Mouse (Mus musculus): Measurements from ENCODE around the gene Mns1. TPM values are rescaled to one million over a fixed set of nuclear protein-coding genes. Genes with fewer than 3 reads are reported as not detected.
"Not testable (repeated sequence)": the region's sequence is repeated elsewhere in the genome, so short reads cannot be mapped to it uniquely, and the experiment has no call there.

The Mns1 gene
- polyA plus RNA-seq (2015; fragmentation: Nextera tagmentation; extraction: Ambion mirVana) = 33.3 and 33.6 TPM in 2 replicates

DNA sequence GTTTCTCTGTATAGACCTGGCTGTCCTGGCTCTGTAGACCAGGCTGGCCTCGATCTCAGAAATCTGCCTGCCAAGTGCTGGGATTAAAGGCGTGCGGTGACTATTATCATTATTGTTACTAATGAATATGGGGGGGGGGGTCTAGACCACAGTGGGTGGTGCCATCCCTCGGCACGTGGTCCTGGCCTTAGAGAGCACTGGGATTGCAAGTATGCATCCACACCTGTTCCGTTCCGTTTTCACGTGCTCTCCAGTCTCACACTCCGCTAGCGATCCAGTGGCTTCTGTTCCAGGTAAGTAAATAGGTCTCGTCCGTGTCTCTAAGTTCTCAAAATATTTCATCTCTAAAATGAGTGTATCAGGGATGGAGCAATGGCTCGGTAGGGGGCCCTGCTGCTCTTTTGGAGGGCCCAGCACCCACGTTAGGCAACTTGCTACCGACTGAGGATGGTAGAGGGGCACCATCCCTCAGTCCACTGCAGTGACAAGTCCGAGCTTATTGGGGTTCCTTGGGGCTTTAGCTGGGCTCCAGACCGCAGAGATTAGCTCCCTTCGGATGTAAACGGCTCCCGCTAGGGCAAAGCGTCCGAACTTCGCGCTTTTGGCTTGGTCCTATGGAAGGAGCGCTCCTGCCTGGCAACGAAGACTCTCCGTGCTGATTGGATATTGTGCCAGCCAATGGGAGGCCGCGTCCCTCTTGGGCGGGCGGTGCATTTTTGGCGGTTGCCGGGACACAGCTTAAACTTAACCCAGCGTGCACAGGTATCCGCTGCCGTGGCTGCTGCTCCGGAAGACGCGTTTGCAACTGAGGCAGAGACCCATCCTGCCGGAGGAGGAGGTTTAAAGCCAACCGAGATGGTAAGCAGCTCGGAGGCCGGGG is at the start of gene Mns1:
Gene Mns1, plus strand, starts transcription at position 190 of the 880 bp plus-strand sequence.
- Histone ChIP-seq H3K9me3 (replicated peaks) (no peaks in the 10 kb centered on the region), H3K4me3 (replicated peaks) (peak within 1 kb of the TSS; percentile 73), H3K4me1 (peaks cover 13% of the 10 kb centered on the region), H3K27ac (peak within 1 kb of the TSS; percentile 76), H3K36me3 (peaks cover 4% of the 10 kb centered on the region; the same call in 1 of the 2 replicates), H3K4me2 (peak within 1 kb of the TSS; percentile 92), H3K9ac (peak within 1 kb of the TSS; percentile 55), H3K27me3 (0 out of 2 replicates have a peak, but pooled peaks cover 3% of the 10 kb centered on the region)
- peak; percentile 99 for ATAC-seq (replicated peaks; ENCODE audit: low FRiP score)
- WGBS = 1% methylated on average over 43 of the region's 43 CpGs

DNA sequence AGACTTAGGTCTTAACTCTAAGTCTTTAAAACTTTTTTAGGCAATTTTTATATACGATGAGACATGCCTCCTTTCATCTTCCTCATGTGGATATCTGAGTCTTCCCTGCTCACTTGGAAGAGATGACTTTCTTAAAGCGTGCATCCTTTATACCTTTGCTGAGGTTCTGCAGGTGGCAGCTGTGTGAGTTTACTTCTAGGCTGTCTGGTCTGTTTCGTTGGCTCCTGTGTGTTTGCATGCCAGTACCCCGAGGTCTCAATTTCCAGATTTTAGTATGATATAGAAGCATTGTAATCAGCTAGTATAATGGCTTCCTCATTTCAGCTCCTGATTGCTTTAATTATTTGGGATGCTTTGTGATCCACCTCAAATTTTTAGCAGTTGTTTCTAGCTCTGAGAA is 48.9 kb upstream of the Mns1 start:
- H3K27me3 ChIP-seq = no peaks in the 10 kb centered on the region
- H3K4me3 ChIP-seq (replicated peaks) = no peak overlapping the region
- no peak overlapping the region for H3K4me2 ChIP-seq
- no peak overlapping the region for H3K9ac ChIP-seq
- H3K4me1 ChIP-seq = no peaks in the 10 kb centered on the region
- H3K36me3 ChIP-seq = no peaks in the 10 kb centered on the region
- 89% methylated on average over 4 of the region's 4 CpGs for WGBS
- H3K27ac ChIP-seq = no peak overlapping the region
- no peak for ATAC-seq (replicated peaks; ENCODE audit: low FRiP score)
- no peaks in the 10 kb centered on the region for H3K9me3 ChIP-seq (replicated peaks)

DNA sequence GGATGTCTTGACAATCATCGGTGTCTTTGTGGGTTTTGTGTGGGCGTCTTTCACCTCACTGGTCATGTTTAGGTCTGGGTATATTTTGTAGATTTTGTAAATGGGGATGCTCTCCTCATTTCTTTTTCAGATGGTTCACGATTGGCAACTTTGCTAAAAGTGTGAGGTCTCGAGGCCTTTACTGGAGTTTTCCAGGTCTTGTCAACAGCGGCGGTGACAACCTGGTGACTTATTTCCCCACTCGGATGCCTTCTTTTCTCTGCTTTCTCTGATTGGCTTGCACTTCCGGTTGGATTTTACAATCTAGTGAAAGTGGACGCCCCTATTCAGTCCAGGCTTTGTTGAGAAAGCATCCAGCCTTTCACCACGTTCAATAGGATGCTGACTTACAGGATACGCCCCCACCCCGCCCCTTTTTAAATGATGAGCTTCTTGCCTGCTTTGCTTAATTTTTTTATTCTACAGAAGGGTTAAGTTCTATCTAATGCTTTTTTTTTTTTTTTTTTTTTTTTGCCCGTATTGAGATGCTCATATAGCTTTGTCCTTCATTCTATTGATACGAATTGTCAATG is 48.3 kb upstream of the Mns1 start:
- Histone ChIP-seq H3K9me3 (replicated peaks) (no peaks in the 10 kb centered on the region), H3K4me1 (no peaks in the 10 kb centered on the region), H3K36me3 (no peaks in the 10 kb centered on the region), H3K9ac (no peak overlapping the region), H3K4me2 (no peak overlapping the region), H3K27ac (no peak overlapping the region), H3K27me3 (no peaks in the 10 kb centered on the region), H3K4me3 (replicated peaks) (no peak overlapping the region)
- ATAC-seq (replicated peaks; ENCODE audit: low FRiP score) = no peak
- WGBS = 71% methylated on average over 14 of the region's 14 CpGs

DNA sequence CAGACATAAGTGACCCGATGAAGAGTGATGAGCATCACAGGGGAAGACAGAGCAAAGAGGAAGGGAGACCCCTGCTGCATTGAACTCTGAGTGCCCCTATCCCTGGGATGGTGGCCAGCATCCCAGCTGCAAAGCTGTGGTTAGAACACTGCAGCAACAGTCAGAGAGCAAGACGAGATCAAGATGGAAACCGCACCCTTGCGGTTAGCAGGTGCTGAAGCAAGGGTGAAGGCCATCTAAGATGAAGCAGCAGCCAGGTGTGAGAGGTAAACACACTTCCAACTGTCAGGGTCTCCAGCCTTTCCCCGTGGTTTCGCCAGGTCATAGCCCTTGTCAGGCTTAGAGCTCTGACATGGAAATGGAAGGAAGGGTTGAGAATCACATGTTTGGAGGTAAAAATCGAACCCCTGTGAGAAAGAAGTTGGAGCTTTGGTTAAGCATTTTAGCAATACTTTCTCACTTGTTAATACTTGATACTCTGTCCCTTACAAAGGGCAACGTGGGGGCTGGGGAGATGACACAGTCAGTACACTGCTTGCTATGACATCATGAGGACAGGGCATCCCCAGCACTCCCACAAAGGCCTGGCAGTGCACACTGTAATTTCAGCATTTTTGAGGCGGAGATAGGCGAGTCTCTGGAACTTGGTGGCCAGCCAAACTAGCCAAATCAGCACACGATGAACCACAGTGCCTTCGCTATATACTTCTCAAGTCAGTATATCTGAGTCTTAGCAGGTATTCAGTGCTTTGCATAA is 47.3 kb upstream of the Mns1 start:
- H3K27me3 ChIP-seq = no peaks in the 10 kb centered on the region
- H3K4me2 ChIP-seq = no peak overlapping the region
- no peak overlapping the region for H3K27ac ChIP-seq
- no peaks in the 10 kb centered on the region for H3K9me3 ChIP-seq (replicated peaks)
- no peak overlapping the region for H3K9ac ChIP-seq
- no peak for ATAC-seq (replicated peaks; ENCODE audit: low FRiP score)
- WGBS = 83% methylated on average over 12 of the region's 12 CpGs
- H3K4me3 ChIP-seq (replicated peaks) = no peak overlapping the region
- no peaks in the 10 kb centered on the region for H3K4me1 ChIP-seq
- H3K36me3 ChIP-seq = no peaks in the 10 kb centered on the region

DNA sequence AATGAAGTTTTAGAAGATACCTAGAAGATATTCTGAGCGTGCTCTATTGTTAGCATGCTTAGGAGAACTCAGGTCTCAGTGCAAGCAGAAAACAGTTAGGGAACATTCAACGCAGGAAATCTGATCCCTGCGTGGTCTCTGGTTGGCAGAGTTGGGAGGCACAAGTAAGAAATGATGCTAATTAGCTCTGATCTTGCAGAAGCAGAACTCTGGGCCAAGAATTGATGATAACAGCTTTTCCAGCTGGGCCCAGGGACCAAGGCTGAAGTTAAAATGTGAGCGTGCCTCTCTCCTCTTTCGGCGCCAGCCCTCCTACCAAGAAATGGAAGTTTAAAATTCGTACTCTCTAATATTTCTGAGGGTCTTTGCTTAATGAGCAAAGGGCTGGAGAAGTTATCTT is 45.1 kb upstream of the Mns1 start:
- WGBS = 76% methylated on average over 7 of the region's 7 CpGs
- Histone ChIP-seq H3K4me3 (replicated peaks) (no peak overlapping the region), H3K36me3 (no peaks in the 10 kb centered on the region), H3K27ac (no peak overlapping the region), H3K27me3 (no peaks in the 10 kb centered on the region), H3K4me2 (no peak overlapping the region), H3K4me1 (no peaks in the 10 kb centered on the region), H3K9me3 (replicated peaks) (no peaks in the 10 kb centered on the region), H3K9ac (no peak overlapping the region)
- ATAC-seq (replicated peaks; ENCODE audit: low FRiP score) = no peak

DNA sequence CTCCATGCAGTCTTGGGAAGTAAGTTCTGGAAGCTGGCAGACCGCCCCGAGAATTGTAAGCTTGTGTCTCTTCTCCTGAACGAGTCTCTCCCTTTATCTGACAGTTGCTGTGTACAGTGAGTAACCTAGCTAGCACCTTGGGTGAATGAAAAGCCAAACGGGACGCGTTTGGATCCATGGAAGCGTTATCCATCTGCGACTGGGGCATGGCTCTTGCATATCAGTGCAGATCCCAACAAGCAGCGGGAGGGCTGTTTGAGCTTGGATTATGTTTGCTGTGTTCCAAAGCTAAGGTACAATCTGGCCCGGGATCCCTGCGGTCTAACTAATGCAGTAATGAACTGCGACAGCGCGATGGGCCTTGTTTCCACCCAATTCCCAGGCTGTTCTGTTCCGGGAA is 44.6 kb upstream of the Mns1 start:
- H3K9ac ChIP-seq = no peak overlapping the region
- H3K27me3 ChIP-seq = no peaks in the 10 kb centered on the region
- 84% methylated on average over 15 of the region's 15 CpGs for WGBS
- H3K27ac ChIP-seq = no peak overlapping the region
- H3K4me1 ChIP-seq = no peaks in the 10 kb centered on the region
- no peak overlapping the region for H3K4me2 ChIP-seq
- H3K4me3 ChIP-seq (replicated peaks) = no peak overlapping the region
- no peaks in the 10 kb centered on the region for H3K9me3 ChIP-seq (replicated peaks)
- no peaks in the 10 kb centered on the region for H3K36me3 ChIP-seq
- ATAC-seq (replicated peaks; ENCODE audit: low FRiP score) = no peak

DNA sequence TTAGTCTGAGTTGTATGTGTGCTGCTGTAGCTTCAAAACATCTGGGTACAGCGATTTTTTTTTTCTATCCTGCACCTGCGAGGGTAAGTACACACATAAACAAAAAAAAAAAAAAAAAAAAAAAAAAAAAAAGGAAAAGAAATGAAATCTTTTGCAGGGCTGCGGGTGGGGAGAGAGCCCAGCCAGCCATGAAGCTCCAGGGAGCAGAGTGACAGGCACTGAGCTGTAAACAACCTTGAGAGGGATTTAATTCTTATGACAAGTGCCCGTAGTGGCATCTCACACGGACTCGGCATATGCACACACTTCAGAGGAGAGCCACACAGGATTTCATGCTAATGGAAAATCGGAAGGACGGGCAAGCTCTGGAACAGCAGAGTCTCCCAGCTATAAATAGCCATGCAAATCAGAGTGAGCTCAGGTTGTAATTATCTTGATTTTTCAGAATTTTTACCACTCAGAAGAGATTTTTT is 43.9 kb upstream of the Mns1 start:
- Histone ChIP-seq H3K4me1 (no peaks in the 10 kb centered on the region), H3K4me2 (no peak overlapping the region), H3K9me3 (replicated peaks) (no peaks in the 10 kb centered on the region), H3K27me3 (no peaks in the 10 kb centered on the region), H3K9ac (no peak overlapping the region), H3K4me3 (replicated peaks) (no peak overlapping the region), H3K36me3 (no peaks in the 10 kb centered on the region), H3K27ac (no peak overlapping the region)
- 50% methylated on average over 8 of the region's 8 CpGs for WGBS
- ATAC-seq (replicated peaks; ENCODE audit: low FRiP score) = no peak

DNA sequence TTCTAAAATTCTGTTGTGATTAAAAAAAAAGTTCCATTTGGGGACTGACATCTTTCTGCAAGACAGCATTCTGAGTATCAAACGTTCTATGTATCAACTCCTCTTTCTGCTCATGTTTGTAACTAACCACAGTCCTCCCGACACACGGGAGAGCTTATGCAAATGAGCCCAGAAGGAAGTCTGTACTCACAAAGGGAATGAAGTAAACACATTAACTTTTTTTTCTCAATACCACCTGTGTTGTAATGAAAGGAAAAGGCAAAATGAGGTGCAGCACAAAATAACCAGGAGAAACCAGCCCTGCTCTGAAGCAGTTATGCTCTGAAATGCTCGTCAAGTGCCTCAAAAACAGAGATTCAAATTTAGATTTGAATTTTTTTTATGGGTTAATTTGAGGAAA is 37.7 kb upstream of the Mns1 start:
- H3K9ac ChIP-seq = no peak overlapping the region
- H3K9me3 ChIP-seq (replicated peaks) = no peaks in the 10 kb centered on the region
- 43% methylated on average over 4 of the region's 4 CpGs for WGBS
- H3K4me2 ChIP-seq = no peak overlapping the region
- no peak for ATAC-seq (replicated peaks; ENCODE audit: low FRiP score)
- H3K4me3 ChIP-seq (replicated peaks) = no peak overlapping the region
- H3K4me1 ChIP-seq = no peaks in the 10 kb centered on the region
- H3K36me3 ChIP-seq = no peaks in the 10 kb centered on the region
- no peaks in the 10 kb centered on the region for H3K27me3 ChIP-seq
- no peak overlapping the region for H3K27ac ChIP-seq

DNA sequence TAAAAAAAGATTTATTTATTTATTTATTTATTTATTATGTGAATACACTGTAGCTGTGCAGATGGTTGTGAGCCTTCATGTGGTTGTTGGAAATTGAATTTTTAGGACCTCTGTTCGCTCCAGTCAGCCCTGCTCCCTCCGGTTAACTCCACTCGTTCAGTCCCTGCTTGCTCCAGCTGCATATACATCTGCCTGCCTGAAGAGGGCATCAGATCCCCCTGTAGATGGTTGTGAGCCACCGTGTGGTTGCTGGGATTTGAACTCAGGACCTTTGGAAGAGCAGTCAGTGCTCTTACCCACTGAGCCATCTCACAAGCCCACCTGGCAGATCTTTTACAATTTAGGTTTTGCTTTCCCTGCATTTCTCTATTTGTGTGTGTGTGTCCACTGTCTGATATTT is 36.0 kb upstream of the Mns1 start:
- H3K27me3 ChIP-seq; H3K27ac ChIP-seq; ATAC-seq (replicated peaks; ENCODE audit: low FRiP score); H3K4me1 ChIP-seq; H3K4me3 ChIP-seq (replicated peaks); H3K36me3 ChIP-seq; H3K9me3 ChIP-seq (replicated peaks); H3K4me2 ChIP-seq; H3K9ac ChIP-seq: not testable (repeated sequence)
- WGBS = 71% methylated on average over 4 of the region's 4 CpGs

DNA sequence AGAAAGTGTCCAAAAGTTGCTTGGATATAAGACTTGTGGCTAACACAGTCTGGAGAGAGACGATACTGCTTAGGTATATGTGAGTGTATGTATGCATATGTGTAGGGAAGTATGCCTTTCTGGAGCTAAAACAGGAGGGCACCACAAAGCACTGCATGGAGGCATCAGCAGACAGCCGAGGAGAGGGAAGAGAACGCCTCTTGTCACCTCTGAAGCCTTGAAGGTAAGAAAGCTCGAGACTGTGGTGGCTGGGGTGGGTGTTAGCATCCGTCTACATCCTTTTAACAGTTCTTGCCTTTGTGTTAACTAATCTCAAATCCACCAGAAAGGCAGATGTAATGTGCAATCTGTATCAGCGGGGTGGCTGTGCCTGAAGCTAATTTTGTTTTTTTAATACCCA is 34.4 kb upstream of the Mns1 start:
- 0 out of 2 replicates have a peak, but pooled peaks cover 3% of the 10 kb centered on the region for H3K4me1 ChIP-seq
- no peak overlapping the region for H3K4me3 ChIP-seq (replicated peaks)
- no peaks in the 10 kb centered on the region for H3K27me3 ChIP-seq
- no peak overlapping the region for H3K27ac ChIP-seq
- no peak for ATAC-seq (replicated peaks; ENCODE audit: low FRiP score)
- H3K9ac ChIP-seq = no peak overlapping the region
- H3K36me3 ChIP-seq = no peaks in the 10 kb centered on the region
- H3K4me2 ChIP-seq = no peak overlapping the region
- WGBS = 67% methylated on average over 6 of the region's 6 CpGs
- no peaks in the 10 kb centered on the region for H3K9me3 ChIP-seq (replicated peaks)

DNA sequence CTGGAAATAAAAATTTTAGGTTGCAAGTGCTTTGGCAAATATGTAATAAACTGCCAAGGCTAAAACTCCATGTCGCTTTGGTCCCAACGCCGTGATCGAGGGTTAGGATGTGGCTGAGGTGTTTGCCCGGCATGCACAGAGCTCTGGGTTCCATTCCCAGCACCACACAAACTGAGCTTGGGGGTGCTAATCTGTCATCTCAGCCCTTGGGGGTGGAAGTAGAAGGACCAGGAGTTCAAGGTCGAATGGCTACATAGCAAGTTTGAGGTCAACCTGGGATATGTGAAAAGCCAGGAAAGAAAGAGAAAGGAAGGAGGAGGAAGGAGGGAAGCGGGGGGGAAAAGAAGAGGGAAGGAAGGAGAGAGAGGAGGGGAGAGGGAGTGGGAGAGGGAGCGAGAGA is 33.4 kb upstream of the Mns1 start:
- Histone ChIP-seq H3K27ac (no peak overlapping the region), H3K36me3 (no peaks in the 10 kb centered on the region), H3K4me2 (no peak overlapping the region), H3K9me3 (replicated peaks) (no peaks in the 10 kb centered on the region), H3K4me1 (0 out of 2 replicates have a peak, but pooled peaks cover 3% of the 10 kb centered on the region), H3K4me3 (replicated peaks) (no peak overlapping the region), H3K27me3 (no peaks in the 10 kb centered on the region), H3K9ac (no peak overlapping the region)
- ATAC-seq (replicated peaks; ENCODE audit: low FRiP score) = no peak
- 87% methylated on average over 8 of the region's 8 CpGs for WGBS

DNA sequence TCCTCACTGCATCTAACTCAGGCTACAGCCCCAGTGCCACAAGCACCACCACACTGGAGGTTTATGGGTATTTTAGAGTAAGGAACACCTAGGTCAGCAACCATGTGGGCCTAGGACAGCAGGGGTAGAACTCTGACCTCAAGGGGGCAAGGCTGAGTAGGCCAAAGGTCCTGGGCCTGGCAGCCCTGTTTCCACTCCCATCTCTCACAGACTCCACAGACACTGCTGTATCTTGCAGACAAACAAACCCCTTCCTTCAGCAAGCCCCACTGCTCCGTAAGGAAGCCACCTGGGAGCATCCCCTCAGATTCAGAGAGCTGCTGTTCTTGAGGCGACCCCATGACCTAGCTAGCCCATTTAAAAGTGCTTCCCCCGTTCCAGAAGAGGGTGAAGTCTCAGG is 32.9 kb upstream of the Mns1 start:
- 0 out of 2 replicates have a peak, but pooled peaks cover 3% of the 10 kb centered on the region for H3K4me1 ChIP-seq
- no peak overlapping the region for H3K9ac ChIP-seq
- no peak overlapping the region for H3K4me3 ChIP-seq (replicated peaks)
- no peaks in the 10 kb centered on the region for H3K9me3 ChIP-seq (replicated peaks)
- no peak overlapping the region for H3K27ac ChIP-seq
- H3K36me3 ChIP-seq = no peaks in the 10 kb centered on the region
- no peaks in the 10 kb centered on the region for H3K27me3 ChIP-seq
- WGBS = 75% methylated on average over 3 of the region's 3 CpGs
- no peak for ATAC-seq (replicated peaks; ENCODE audit: low FRiP score)
- H3K4me2 ChIP-seq = no peak overlapping the region
